Mouse (Mus musculus): ENCODE measurements around the gene Hoxb1.

The Hoxb1 gene

DNA sequence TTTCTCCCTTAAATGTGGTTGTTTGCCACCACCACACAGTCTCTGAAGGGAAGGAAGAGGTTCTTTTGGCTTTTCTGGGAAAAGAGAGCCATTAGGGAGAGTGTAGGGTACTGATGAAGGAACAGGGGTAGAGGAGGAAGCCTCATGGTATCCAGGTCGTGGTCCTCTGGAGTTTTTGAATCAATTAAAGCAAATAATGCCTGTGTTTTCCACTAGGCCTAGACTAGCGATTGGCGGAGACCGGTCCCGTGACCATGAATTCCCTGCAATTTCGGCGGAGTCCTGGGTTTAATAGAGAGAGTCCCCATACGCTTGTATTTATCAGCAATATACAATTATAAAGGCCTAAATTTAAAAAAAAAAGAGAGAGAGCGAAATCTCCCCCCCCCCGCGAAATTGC lies 14.2 kb upstream of the Hoxb1 start:
- no peak for DNase-seq

DNA sequence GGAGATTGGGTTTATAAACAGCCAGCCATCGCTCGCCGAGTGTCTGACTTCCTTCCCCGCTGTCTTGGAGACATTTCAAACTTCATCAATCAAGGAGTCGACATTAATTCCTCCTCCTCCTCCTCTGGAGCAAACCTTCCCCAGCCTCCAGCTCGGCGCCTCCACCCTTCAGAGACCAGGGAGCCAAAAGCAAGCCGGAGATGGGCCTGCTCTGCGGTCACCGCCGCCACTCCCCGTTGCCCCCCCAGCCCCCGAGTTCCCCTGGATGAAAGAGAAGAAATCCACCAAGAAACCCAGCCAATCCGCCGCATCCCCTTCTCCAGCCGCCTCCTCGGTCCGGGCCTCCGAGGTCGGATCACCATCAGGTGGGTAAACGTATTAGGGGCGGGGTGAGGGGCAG lies 13.7 kb upstream of the Hoxb1 start:
- DNase-seq: no peak

DNA sequence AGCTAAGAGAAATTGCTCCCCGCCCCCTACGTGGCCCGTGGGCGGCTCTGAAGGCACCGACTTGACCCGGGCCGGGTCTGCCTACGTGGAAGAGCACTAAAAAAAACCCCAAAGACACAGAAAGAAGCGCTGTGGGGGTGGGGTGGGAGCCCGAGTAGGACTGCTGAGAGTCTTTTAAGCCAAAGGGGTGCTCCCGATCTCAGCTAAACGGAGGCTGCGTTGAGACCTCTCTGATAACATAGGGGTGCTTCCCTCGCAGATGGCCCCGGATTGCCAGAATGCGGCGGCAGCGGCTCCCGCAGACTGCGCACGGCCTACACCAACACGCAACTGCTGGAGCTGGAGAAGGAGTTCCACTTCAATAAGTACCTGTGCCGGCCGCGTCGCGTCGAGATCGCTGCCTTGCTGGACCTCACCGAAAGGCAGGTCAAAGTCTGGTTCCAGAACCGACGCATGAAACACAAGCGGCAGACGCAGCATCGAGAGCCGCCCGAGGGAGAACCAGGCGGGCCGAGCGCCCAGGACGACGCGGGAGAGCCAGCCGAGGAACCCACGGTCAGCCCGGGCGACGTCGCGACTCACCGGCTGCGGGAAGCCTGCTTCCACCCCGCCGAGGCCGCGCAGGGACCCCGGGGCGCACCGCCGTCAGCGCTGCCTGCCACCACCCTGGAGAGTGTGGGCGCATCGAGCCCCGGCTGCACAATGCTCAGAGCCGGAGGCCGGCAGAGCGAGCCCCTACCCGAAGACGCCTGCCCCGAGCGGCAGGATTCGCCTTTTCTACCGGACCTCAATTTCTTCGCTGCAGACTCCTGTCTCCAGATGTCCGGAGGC lies 12.6 kb upstream of the Hoxb1 start:
- no peak for DNase-seq

DNA sequence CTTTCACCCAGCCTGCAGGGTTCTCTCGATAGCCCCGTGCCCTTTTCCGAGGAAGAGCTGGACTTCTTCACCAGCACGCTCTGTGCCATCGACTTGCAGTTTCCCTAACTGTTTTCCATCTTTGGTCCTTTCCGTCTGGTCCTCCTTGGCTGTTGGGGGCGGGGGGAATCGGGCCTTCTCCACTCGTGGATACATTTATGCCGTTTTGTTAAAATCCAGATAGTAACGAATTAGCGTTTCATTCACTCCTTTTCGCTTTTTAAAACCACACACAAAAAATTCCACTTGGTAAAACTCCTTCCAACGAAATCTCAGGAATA lies 12.1 kb upstream of the Hoxb1 start:
- DNase-seq: no peak

DNA sequence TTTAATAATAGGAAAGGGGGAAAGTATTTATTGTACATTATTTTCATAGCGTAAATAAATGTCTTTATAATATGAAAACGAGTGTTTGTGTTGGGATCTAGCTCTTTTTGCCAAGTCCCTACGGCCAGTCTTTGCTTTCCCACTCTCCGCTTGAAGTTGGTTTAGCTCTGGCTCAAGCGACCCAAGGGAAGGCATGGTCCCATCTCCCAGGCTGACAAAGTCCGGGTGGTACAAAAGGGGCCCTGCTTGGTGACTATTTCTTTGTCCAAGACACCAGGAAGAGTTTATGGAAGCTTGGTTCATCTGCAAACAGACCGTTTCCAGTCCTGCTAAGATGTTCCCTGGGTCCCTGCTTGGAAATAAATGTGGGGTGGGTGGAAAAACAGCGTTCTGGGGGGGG lies 11.6 kb upstream of the Hoxb1 start:
- DNase-seq: no peak

DNA sequence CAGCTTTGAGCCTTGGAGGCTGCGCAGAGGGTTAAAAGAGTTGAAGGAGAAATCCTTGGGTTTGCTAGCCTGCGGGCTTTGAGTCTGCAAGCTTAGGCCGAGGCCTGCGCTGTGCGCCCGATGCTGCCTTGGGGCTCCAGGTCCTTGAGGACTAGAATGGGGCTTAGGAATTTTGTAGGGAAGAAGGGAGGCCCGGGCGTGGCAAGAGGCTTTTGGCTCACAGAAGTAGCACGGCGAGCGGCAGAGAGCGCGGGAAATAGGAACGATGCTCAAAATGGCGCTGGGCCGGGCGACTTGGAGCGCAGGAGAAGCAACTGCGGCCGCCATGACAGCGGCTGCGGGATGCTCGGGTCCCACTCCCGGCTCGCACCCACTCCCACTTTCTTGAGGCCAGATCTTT lies 11.2 kb upstream of the Hoxb1 start:
- no peak for DNase-seq

DNA sequence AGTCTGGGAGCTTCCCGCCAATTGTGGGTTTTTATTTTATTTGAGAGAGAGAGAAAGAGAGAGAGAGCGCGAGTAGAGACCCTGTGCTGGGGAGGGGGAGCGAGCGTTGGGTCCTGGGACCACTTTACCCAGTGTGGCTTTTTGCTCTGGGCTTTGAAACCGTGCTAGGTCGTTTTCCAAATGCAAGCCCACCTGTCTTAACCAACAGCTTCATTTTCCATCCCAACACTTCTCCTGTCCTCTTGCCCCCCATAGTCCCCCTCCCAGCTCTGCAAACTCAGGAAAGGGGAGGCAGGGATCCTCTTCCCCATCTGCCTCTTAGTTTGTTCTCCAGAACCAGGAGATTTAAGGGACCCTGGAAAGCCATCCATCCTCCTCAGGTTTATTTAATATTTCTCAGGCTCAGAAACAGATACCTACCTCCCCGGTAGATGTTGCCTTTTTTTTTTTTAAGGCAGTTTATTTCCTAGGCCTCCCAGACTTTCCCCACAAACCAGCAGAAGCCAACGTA lies 10.7 kb upstream of the Hoxb1 start:
- DNase-seq: no peak

DNA sequence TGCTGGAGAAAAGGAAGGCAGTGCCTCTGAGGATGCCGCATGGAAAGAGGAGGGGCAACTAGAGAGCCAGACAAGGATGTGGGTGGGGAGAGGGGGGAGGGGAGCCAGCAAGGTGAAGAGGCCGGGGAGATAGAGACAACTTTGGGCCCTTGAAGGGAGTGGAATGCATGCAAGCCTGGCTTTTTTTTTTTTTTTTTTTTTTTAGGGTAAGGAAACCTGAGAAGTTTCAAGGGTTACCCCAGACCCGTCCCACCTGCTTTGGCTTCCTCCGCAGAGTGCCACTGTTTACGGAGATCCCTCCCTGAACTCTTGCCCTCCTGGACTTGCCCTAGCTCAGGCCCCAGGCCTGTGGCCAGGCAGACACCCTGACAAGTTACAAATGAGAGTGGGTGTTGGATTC lies 1.7 kb upstream of the Hoxb1 start:
- DNase-seq: no peak

DNA sequence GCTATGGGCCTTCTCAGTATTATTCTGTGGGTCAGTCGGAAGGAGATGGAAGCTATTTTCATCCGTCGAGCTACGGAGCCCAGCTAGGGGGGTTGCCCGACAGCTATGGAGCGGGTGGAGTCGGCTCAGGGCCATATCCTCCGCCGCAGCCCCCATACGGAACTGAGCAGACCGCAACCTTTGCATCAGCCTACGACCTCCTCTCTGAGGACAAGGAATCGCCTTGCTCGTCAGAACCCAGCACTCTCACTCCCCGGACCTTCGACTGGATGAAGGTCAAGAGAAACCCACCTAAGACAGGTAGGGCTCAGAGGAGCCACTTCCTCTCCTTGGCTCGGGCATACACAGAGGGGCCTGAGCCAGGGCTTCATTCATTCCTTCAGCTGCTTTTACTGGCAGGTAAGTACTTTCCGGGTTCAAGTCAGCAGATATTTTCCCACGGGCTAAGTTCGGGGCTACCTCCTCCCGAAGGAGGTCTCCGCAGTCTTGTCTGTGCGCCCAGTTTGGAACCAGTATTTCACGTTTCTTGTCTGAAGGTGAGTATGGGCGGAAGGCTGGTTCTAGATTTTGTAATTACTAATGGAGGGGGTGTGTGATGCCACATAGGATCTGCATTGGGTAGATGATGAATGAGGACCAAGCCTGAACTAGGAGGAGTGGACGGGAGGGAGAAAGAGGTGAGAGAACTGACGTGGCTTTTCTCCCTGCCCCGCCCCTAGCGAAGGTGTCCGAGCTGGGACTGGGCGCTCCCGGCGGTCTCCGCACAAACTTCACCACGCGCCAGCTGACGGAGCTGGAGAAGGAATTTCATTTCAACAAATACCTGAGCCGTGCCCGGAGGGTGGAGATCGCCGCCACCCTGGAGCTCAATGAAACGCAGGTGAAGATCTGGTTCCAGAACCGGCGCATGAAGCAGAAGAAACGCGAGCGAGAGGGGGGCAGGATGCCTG lies 815 bp downstream of the Hoxb1 start:
- no peak for DNase-seq

DNA sequence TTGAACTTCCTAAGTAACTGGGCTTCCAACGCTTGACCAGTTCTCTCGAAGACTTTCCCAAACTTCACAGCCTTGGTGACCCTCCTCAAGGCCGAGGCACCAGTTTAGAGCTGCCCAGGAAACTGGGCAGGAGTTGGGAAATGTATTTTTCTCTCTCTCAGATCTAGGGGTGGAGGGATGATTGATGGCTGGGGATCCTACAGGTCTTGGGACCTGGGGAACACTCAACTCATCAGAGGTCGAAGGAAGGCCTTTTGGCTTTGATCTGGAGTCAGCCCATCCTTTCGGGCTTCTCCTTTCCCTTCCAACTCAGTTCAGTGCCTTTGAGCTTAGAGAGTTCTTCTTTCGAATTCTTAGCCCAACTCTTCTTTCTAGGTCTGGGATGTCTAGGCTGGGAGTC lies 1.6 kb downstream of the Hoxb1 start:
- DNase-seq: no peak

DNA sequence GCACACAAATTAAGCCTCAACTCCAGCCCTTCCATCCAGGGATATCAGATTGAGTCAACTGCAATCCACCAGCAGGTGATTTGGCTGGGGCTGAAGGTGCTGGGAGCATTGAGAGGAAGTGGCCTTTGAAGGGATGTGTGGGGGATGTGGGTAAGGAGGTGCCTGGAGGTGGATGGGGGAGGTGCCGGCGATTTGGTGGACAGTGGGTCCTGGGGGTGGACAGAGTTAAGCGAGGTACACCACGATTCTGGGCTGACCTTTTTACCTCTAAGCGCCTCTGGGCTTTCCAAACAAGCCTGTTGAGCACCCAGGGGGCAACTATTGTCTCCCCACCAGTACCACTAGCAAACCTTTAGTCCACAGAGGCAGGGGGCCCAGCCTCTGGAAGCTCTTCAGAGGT lies 3.1 kb downstream of the Hoxb1 start:
- DNase-seq: no peak

DNA sequence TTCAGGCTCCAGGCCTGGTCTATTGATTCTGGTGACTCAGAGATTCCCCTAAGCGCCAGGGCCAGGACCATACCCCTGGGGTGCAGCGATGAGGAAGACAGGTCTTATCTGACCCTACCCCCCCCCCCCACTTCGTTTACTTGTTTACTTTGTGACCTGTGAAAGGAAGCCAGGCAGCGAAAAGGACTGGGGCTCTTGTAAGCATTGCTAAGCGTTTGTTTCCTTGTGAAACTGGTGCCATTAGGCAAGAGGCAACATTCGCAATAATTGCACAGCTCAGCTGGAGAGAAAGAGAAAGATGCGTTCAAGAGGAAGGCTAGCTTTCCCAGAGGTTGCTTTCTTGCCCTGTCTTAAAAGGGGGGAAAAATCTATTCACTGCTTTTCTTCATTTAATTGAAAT lies 3.6 kb downstream of the Hoxb1 start:
- no peak for DNase-seq

DNA sequence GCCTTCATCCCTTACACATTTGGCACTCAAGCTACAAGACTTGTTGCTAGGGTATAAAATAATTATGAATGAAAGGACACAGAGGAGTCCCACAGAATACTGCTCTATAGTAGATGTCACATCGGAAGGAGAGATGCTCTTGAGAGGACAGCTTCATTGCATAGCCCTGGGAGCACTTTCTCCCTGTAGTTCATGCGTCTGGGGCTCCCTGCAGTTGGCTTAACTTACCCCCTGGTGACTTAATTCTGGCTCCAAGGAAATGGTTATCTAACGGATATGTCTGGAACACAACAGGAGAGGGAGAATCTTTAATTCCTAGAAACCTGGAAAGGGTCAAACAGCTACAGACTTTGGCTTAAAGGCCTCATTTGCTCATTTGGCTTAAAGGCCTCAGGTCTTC lies 6.2 kb downstream of the Hoxb1 start:
- no peak for DNase-seq

DNA sequence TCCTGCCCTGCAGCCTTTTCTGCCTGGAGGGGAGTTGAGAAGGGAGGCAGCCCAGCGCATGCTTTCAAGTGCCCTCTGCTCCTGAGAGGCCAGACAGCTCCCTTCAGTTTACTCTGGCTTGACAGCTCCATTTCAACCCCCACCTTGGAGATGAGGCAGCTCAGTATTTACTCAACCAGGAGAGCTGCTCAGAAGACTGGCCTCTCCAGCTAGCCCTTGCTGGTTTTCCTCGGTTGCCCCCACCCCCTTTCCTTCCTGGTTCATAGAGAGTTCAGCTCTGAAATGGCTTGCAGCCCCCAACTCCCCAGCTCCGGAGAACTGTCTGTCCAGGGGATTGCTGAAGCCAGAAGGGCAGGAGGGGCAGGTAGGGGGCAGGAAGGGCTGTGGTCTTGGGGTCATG lies 7.0 kb downstream of the Hoxb1 start:
- DNase-seq: no peak

DNA sequence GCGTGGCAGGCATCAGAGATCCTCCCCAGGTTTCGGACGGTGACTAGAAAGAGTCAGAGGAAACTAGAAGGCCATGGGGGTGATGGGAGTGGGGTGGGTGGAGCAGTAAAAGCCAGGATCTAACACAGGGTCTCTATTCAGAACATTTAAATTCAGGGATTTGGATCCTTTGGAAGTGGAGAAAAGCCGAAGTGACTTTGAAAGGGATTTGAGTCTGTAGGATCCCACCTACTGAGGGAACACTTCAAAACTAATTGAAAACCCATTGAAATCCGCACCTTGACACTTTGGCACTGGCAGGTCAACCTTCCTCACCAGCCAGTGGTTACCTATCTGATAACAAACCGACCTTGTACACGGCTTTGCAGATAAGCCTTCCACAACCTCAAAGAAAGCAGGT lies 9.3 kb downstream of the Hoxb1 start:
- DNase-seq: no peak

DNA sequence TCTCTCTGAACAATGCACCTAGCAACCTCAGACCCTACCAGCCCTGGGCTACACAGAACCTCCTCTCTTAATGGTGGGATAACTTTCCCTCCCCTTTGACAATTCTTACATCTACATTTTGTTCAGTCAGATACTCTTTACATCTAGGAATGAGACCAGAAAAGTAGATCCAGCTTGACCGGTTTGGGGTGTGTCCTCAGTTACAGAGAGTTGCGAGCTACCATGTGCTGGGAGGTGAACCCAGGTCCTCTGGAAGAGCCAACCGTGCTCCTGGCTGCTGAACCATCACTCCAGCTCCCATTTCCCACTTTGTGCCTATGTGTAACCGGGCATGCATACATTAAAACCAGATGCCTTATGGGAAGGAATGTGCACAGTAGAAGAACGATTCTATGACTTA lies 17.8 kb downstream of the Hoxb1 start:
- no peak for DNase-seq

DNA sequence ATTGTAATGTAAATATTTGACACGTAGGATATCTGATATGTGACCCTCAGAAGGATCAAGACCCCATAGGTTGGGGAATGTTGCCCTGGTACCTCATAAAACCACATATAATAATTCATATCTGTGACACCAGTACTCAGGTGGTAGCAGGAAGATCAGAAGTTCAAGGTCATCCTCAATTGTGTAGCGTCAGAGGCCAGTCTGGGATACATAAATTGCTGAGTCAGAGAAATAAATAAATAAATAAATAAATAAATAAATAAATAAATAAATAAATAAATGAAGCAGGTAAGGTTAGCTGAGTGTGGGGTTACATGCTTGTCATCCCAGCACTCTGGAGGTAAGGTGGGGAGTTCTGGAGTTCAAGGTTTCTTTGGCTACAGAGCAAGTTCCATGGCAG lies 22.1 kb downstream of the Hoxb1 start:
- no peak for DNase-seq

DNA sequence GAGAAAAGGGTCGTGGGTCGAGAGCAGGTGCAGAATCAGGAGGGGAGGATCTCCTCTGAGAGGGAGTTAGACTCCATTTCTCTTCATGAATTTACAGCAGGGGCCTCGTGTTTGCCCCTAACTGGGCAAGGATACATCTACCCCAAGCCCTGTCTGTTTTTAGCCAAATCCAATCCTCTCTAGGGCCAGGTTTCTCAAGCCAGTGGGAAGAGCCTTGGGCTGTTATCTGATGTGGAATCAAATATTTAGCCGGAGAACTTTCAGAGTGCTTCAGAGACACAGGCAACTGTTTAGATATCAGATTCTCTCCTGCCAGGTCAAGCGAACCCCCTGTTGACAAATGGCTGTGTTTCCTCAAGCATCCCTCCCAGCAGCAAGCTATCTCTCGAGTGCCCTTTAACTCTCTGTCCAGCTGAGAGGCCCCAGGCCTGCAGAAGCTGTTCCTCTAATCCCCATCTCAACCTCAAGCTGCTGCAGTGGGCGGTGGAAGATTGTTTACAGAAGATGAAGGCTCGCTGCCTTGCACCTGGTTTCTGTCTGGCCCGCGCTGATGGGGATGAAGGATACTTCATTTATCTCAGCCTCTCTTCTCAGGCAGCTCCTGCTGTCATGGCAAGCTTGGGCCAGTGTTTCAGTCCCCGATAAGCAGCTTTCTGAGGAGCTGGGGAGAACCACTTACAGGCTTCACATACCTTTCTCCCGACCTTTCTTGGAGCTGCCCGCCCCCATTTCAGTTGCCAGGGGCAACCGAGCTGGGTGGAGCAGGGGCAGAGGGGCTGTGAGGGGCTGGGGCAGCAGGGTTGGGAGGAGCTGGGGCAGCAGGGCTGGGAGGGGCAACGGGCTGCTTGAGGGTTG lies 31.4 kb downstream of the Hoxb1 start:
- no peak for DNase-seq

DNA sequence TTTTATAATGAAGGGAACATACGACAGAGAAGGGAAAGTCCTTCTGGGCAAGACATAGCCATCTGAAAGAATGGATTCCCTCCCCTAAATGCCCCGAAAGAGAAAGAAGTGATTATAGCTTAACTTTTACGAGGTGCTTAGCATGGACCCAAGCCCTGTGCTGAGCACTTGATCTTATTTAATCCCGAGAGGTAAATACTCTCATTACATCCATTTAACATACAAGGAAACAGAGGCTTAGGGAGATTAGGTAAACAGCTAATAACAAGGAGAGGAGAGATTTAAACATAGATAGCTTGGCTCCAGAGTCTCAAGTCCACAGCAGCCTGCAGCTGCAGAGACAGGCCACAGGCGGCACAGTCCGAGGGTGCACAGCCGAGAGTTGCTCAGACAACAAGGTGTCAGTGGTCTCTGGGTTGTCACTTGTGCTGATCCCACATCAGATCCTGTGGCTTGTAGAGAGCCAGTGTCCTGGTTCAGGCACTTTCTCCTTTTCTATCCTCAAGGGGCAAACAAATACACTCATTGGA lies 32.3 kb downstream of the Hoxb1 start:
- no peak for DNase-seq

DNA sequence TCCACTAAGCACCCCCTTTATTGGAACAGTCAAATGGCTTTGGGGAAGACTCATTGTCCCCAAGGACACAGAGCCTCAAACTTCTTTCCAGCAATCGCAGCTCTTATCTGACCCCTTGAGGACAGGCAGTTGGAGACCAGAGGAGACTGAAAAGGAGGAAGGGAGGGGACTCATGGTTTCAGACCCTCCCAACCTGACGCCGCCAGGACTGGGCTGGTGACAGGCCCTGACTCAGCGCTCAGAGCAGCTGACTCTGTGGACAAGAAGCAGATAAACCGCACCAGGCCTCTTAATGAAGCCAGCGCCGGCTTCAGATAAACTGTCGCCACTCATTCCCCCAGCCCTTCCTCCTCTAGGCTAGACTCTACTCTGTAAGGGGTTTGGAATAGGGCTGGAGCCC lies 34.4 kb downstream of the Hoxb1 start:
- no peak for DNase-seq

DNA sequence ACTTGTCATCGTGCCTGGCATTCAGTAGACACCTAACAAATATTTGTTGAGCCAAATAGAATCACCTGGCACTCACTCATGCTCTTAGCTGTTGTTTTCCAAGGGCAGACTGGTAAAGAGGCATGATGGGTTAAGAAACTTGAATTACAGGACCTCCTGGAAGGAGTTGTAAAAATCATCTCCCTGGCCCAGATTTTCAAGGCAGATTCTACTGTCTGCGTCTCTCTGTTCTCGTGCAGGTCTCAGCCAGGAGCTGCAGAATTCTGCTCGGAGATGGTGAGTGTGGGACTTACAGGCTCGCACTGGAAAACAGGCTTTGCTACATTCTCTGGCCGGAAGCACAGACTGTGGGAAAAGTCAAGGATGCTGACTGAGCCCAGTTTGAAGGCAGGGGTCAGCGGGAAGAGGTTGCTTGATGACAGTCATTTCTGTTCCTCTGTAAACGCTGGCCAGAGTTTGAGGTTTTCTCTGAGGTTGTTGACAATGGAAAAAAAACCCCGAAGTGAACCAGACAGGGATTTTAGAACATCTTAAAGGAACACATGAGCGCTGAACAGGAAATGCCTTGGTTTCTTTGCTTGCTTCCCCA lies 38.6 kb downstream of the Hoxb1 start:
- no peak for DNase-seq

DNA sequence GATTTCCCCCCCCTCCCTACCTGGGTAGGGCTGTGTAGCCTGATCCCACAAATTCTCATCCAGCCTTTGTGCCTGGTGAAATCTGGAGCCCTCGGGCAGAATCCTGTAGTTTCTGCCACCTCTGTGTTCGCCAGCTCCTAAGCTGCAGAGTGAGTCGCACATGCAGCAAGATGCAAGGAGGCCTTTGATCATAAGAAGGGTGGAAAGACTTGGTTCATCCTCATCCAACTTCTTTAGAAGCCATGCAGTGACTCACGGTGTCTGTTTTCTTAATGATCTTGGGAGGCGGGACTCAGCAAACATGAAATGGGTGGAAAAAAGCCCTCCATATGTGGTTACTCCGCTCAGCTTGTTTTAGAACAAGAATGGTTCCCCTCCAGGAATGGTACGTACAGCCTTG lies 39.3 kb downstream of the Hoxb1 start:
- DNase-seq: no peak

DNA sequence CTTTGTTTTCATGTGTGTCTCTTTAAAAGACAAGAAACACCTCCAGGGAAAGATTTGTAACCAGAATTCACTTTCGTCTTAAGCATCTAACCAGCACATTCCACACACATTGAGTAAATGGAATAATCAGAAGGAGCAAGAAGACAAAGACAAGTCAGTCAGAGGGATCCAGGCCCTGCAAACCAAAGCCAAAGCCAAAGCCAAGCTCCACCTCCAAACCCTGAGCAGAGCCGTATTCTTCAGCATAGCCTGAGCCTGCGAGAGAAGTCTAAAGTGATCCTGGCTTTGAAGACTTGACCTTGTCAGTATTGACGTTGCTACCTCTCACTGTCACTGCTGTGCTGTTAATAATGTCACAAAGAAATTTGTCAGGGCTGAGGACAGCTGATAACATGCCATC lies 40.0 kb downstream of the Hoxb1 start:
- no peak for DNase-seq

Data from right cerebral cortex, postnatal 25 days (tissue).